Mouse (Mus musculus) bone marrow macrophage, adult 2 months (primary cell): ENCODE measurements at regions not wholly inside any gene's neighbourhood (a gene's known extent, or its start where the extent isn't known, plus 50 kb on each side); places are given as distances from the start of the nearest gene placed in this dataset.

Experiments
- CTCF ChIP-seq: IDR thresholded peaks from 2 replicates; pipeline ENCODE4 v1.5.1; 2012; ENCODE audit warnings: low read depth, mild to moderate bottlenecking, low read length, moderate library complexity
- POLR2A ChIP-seq: IDR thresholded peaks from 2 replicates; pipeline ENCODE4 v1.6.1; 2012; ENCODE audit warnings: mild to moderate bottlenecking, low read depth, low read length, borderline replicate concordance

DNA sequence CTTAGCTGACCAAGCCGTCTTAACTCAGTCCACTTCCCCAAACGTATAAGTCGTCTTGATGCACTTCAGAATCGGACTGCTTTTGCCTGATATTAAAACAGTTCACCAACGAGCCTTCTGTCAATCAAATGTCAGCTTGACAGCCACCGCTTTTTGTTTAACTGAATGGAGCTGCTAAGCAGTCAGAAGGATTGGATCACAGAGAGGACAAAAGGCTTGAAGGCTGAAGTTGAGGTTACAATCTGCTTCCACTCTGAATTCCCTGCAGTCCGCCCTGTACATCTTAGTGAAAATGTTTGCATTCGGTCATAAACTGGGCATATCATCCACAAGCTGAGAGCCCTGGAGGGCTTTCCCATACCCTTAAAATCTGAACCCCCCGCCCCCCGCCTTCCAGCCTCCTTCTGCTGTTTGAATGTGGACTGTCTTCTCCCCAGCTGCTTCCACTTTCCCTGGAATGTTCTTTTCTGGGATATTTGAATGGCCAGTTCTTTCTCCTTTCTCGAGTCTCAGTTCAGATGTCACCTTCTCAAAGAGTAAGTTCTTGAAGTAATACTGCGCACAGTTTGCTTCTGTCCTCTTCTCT, 217.0 kb downstream of the Hs3st3b1 start:
- TF ChIP-seq POLR2A, result no peak
- TF ChIP-seq CTCF, result no peak
